Mouse (Mus musculus) cerebellum, adult 2 months (tissue): ENCODE results near the gene Tmem270.

Experiments
- CTCF ChIP-seq: fragments of 200-500 bp; IDR thresholded peaks from 2 replicates; pipeline ENCODE4 v1.5.1; 2011; ENCODE audit warnings: low read depth, mild to moderate bottlenecking, control low read depth, low read length, moderate library complexity, borderline replicate concordance; ENCODE audit not compliant: insufficient read depth
- POLR2A ChIP-seq: fragments of 200-500 bp; IDR thresholded peaks from 2 replicates; pipeline ENCODE4 v1.6.1; 2011; ENCODE audit warnings: low read length, control low read depth, borderline replicate concordance; ENCODE audit not compliant: insufficient read depth

GRCm38 (mm10) chr5:134939069-134939468 lies 32.5 kb upstream of the Tmem270 start:
- TF ChIP-seq CTCF (no peak), POLR2A (no peak)
